Mouse (Mus musculus) kidney, adult 2 months (tissue): ENCODE data around the gene 5730596B20Rik. TPM values are rescaled to one million over a fixed set of nuclear protein-coding genes. Genes with fewer than 3 reads are reported as not detected.

ENCODE experiments used
- DNase-seq: peaks from one replicate; pipeline ENCODE4 v3.0.0; 2021
- H3K27ac ChIP-seq: fragments of 200-500 bp; 2 replicates; pipeline ENCODE4 v1.5.1; 2012; ENCODE audit warnings: low read depth, low read length, control low read depth, inconsistent platforms; ENCODE audit not compliant: insufficient read depth
- H3K27me3 ChIP-seq: fragments of 200-500 bp; replicated peaks from 2 replicates; pipeline ENCODE4 v1.6.1; 2012; ENCODE audit warnings: mild to moderate bottlenecking, moderate library complexity, low read length, inconsistent platforms; ENCODE audit not compliant: control insufficient read depth, insufficient read depth
- H3K36me3 ChIP-seq: fragments of 200-500 bp; 2 replicates; pipeline ENCODE4 v1.6.1; 2012; ENCODE audit warnings: mild to moderate bottlenecking, moderate library complexity, low read length, inconsistent platforms; ENCODE audit not compliant: control insufficient read depth, insufficient read depth
- H3K4me1 ChIP-seq: fragments of 200-500 bp; 2 replicates; pipeline ENCODE4 v1.6.1; 2011; ENCODE audit warnings: low read length; ENCODE audit not compliant: control insufficient read depth, insufficient read depth
- H3K4me3 ChIP-seq: fragments of 200-500 bp; 2 replicates; pipeline ENCODE4 v1.5.1; 2011; ENCODE audit warnings: mild to moderate bottlenecking, low read depth, low read length, control low read depth; ENCODE audit not compliant: insufficient read depth
- CTCF ChIP-seq: fragments of 200-500 bp; conservative IDR thresholded peaks from 2 replicates; pipeline ENCODE4 v1.5.1; 2011; ENCODE audit warnings: low read depth, mild to moderate bottlenecking, control low read depth, low read length, moderate library complexity, mixed read lengths; ENCODE audit not compliant: insufficient read depth, insufficient read length
- POLR2A ChIP-seq: fragments of 200-500 bp; IDR thresholded peaks from one replicate; pipeline ENCODE4 v1.6.1; 2011; ENCODE audit warnings: low read depth, low read length, control low read depth
- WGBS: fragments of 180-500 bp; shearing (Covaris S2); methylation state at CpG from one replicate; pipeline ENCODE4 v1.1.7; 2018; 5-methylcytosine and 5-hydroxymethylcytosine counted together
- polyA plus RNA-seq: library from polyadenylated mRNA; depleted of rRNA; stranded (reverse); fragments of >200 nt; gene quantifications from 2 replicates; pipeline ENCODE4 v1.2.3, GENCODE M21; 2012

Gene 5730596B20Rik
- polyA plus RNA-seq, 1 experiment, result 0.19 TPM

DNA sequence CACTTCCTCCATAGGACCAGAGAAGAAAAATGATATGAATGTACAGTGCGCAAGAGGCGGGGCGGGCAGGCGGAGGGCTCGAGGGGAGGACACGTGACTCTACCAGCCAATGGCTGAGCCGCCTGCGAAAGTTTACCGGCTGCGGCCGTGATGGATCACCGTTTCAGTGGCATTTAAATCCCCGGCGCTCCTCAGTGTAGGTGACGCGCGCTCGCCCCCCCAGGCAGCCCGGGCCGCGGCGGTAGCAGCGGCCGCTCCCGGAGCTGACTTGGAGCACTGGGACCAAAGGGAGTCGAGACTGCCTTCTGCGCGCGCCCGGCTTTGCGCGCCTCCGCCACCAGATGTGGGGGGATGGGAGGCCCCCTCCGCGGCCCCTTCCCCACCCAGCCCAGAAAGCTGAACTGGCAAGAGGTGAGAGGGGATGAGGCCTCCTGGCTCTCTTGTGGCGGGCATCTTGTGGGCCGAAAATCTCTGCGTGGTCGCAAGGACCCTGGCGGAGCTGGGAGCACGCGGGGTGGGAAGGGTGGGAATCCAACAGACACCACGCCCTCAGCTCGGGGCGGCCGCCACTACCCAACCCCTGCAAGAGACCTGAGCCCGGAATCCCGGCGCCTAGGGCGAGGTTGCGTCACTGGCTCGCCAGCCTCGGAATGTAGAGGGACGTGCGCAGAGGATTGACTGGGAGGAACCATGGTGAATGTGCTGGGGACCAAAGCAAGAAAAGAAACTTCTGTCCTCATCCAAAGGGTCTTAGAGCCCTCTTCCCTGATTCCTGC is 18.8 kb upstream of the 5730596B20Rik start, which contains the start of gene Hoxa1:
Hoxa1 (minus strand) TSS at position 42 of the 776 bp plus-strand sequence.
- DNase-seq, result peak; percentile 94
- TF ChIP-seq CTCF (no peak), POLR2A (peak; percentile 33)
- WGBS, result under 1% methylated on average over 55 of the region's 55 CpGs

DNA sequence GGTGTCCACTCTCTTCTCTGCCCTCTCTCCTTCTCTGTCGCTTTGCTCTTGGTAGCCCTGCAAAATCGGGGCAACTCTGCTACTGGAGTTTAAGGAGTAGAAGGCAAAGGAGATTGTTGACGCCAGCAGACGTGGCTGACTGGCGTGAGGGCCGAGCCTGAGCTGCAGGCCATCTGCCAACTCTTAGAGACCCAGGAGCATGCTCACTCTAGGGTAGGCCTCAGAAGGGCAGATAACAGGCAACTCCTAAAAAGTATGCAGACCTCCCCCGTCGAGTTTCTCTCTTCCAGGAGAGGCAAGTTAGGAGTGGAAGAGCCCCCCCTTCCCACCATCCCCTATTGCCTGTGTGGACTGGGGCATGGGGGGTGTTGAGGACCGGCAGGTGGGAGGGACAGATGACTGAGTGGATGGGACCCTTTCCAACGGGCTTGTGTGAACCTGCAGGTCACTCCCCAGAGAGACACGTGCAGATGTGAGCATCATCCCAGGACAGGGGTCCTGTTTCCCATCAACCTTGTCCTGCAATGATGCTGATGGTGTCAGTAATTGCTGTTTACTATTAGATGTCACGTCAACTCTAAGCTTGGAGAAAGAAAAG is 18.0 kb upstream of the 5730596B20Rik start:
- WGBS, result 16% methylated on average over 12 of the region's 12 CpGs

More for the DNA sequence above, 18.8 kb upstream of the 5730596B20Rik start, which contains the start of gene Hoxa1:
- Histone ChIP-seq H3K36me3 (no peaks in the 10 kb centered on the region), H3K27me3 (no peaks in the 10 kb centered on the region), H3K27ac (peak within 1 kb of the TSS; percentile 58), H3K4me1 (peaks cover 7% of the 10 kb centered on the region; the same call in 1 of the 2 replicates), H3K4me3 (peak within 1 kb of the TSS; percentile 85)

DNA sequence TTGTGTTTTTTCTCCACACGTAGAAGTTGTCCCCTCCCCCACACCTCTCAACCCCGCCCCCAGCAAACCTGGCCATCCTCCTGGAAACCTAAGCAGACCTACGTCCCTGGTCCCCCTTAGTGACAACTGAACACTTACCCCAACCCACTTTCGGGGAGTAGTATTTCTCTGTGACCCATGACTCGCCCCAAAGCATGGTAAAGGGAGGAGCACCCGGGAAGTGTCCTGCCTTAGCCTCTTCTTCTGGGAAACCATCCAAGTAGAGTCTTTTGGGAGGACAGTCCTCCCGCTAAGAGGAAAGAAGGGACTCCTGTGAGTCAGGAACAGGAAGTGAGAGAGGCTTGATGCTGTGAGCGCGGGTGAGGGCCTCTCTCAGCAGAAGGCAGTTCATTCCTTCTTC is 17.3 kb upstream of the 5730596B20Rik start:
- H3K4me1 ChIP-seq, result peaks cover 7% of the 10 kb centered on the region; the same call in 1 of the 2 replicates
- peak overlapping the region; percentile 16; the same call in 1 of the 2 replicates for H3K4me3 ChIP-seq
- DNase-seq, result peak; percentile 79
- TF ChIP-seq CTCF, result no peak
- no peaks in the 10 kb centered on the region for H3K27me3 ChIP-seq
- 15% methylated on average over 9 of the region's 9 CpGs for WGBS
- peak overlapping the region; percentile 30; the same call in 1 of the 2 replicates for H3K27ac ChIP-seq
- H3K36me3 ChIP-seq, result no peaks in the 10 kb centered on the region

More for the DNA sequence above, 18.0 kb upstream of the 5730596B20Rik start:
- Histone ChIP-seq H3K27me3 (no peaks in the 10 kb centered on the region), H3K27ac (peak overlapping the region; percentile 58), H3K4me3 (peak overlapping the region; percentile 85), H3K36me3 (no peaks in the 10 kb centered on the region), H3K4me1 (peaks cover 7% of the 10 kb centered on the region; the same call in 1 of the 2 replicates)
- no peak for TF ChIP-seq POLR2A
- no peak for TF ChIP-seq CTCF
- peak; percentile 77 for DNase-seq

DNA sequence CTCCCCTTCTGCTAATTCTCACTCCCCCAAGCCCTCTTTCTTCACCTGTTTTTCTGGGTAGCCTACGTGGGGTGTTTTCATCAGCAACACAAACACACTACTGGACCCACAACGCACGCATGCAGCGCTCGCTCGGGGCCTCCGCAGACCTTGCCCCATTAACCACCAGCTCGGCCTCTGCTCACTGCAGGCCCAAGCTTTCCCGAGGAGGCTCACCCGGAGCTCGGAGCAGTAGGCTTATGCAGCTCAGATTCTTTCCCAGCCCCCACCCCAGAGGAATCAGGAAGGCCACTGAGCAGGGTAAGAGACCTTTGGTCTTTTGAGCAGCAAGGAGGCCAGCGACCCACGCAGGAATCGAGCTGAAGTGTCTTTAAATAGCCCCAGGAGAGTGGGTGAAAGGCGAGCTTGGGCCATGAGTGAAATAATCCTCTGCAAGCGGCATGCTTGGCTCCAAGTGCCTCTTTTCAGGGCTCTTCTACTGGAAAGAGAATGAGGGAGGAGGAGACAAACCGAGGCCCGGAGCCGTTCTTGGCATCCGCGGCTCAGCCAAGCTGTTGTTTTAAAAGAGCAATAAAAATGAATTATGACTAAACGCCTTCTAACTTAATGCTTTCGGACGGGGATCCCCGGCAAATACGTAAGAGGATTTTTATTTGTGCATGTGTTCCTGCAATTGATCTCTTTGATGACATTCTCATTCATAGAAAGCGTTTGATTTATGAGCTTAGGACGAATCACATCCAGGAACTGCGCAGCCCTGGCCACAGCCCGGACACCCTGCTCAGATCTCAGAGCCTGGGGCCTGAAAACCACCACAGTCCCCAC is 16.6 kb upstream of the 5730596B20Rik start:
- H3K4me3 ChIP-seq, result peak overlapping the region; percentile 11; the same call in 1 of the 2 replicates
- peak; percentile 83 for DNase-seq
- WGBS, result 16% methylated on average over 30 of the region's 30 CpGs
- peaks cover 7% of the 10 kb centered on the region; the same call in 1 of the 2 replicates for H3K4me1 ChIP-seq
- H3K27ac ChIP-seq, result peak overlapping the region; percentile 17
- TF ChIP-seq CTCF (no peak), POLR2A (no peak)
- no peaks in the 10 kb centered on the region for H3K36me3 ChIP-seq
- H3K27me3 ChIP-seq, result no peaks in the 10 kb centered on the region

DNA sequence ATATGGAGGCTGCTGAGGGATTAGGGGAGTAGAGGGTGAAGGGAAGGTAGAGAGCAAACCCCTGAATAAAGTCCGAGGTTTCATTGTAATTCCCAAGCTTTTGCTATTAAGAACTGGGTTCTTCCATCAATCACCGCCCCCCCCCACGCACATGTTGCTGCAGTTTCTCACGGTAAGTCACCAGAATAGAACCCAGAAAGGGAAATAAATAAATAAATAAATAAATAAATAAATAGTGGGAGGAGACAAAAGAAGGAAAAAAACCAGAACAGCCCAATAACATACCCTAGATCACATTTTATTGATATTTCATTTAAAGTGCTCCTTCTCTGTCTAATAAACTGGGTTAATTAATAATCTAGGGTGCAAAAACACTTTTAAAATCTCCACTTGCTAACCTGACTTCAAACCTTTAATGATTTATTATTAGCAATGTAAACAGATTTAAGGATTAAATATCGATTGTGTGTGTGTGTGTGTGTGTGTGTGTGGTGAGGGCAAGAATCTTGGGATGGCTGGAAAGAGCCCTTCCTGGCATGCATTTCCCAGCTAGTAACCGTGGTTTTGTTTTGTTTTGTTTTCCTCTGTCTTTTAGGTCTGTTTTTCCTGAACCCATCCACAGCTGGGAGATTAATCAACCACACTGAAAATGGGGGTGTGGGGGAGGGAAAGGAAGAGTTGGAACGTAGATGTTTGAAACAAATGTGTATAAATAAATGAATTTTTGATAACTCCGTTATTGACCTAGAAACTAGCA is 15.8 kb upstream of the 5730596B20Rik start:
- no peak for TF ChIP-seq CTCF
- TF ChIP-seq POLR2A, result no peak
- H3K4me1 ChIP-seq, result peaks cover 7% of the 10 kb centered on the region; the same call in 1 of the 2 replicates
- no peak for DNase-seq
- 33% methylated on average over 8 of the region's 8 CpGs for WGBS
- no peaks in the 10 kb centered on the region for H3K36me3 ChIP-seq
- no peak overlapping the region for H3K4me3 ChIP-seq
- H3K27ac ChIP-seq, result no peak overlapping the region
- no peaks in the 10 kb centered on the region for H3K27me3 ChIP-seq

DNA sequence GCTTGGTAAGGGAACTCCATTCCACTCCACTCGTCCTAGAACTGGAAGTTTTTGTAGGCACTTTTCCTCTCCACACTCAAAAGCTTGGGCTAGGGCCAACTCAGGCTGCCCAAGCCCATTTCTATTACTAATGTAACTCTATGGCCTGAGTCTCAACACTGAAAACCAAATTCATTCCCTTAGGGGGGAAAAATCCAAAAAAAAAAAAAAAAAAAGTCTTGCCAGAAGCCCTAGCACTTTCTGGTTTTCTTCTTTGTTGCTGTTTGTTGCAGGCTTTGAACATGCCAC is 15.3 kb upstream of the 5730596B20Rik start:
- 39% methylated on average over 1 of the region's 1 CpGs for WGBS
- Histone ChIP-seq H3K27ac (no peak overlapping the region), H3K36me3 (no peaks in the 10 kb centered on the region), H3K27me3 (no peaks in the 10 kb centered on the region), H3K4me3 (no peak overlapping the region), H3K4me1 (peaks cover 7% of the 10 kb centered on the region; the same call in 1 of the 2 replicates)
- DNase-seq, result no peak
- TF ChIP-seq CTCF, result no peak
- no peak for TF ChIP-seq POLR2A
